Mouse (Mus musculus): ENCODE measurements around the gene Tnfaip6.

DNA sequence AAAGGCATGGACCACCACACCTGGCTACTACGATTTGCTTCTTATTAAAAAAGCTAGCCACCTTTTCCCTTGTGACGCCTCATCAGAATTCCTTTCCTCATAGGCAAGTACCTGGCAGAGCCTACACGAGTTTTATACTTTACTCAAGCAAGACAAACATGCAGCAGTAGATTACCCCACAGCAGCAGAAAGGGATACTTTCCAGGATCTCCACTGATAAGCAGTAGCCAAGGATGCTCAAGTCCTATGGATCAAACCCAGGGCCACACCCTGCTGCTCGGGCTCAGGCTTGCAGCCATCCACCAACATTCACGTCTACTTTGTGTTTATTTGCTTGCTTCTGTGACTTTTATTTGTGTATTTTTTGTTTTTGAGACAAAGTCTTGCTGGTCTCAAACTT lies 8.2 kb downstream of the Tnfaip6 start:
- TF ChIP-seq CTCF (IDR thresholded peaks at IDR 0.05; ENCODE audit: insufficient read depth, low read length) = no peak
- no peak for TF ChIP-seq POLR2A (IDR thresholded peaks at IDR 0.05; ENCODE audit: borderline replicate concordance, extremely low read depth, low read depth, low read length)
